Mouse (Mus musculus) B cell, adult 2 months (primary cell): ENCODE data around the gene Mob1b.

Experiments used
- DNase-seq, 2 experiments: peaks; one replicate each; pipeline ENCODE4 v3.0.0; 2022

Gene Mob1b

GRCm38 (mm10) chr5:88790675-88791074 is 70.0 kb downstream of the Mob1b start:
- no peak for DNase-seq

- DNase-seq = peak; percentile 53 to 60
Observed at GRCm38 (mm10) chr5:88791256-88792245, 70.9 kb downstream of the Mob1b start.

- DNase-seq = no peak
Observed at GRCm38 (mm10) chr5:88793676-88794075, 73.0 kb downstream of the Mob1b start.

- no peak for DNase-seq
Observed at GRCm38 (mm10) chr5:88795910-88796584, 75.4 kb downstream of the Mob1b start.

- no peak for DNase-seq
Observed at GRCm38 (mm10) chr5:88796588-88796987, 75.9 kb downstream of the Mob1b start.

GRCm38 (mm10) chr5:88797121-88797520 is 76.5 kb downstream of the Mob1b start:
- DNase-seq = no peak

- DNase-seq = no peak
Observed at GRCm38 (mm10) chr5:88805616-88806015, 85.0 kb downstream of the Mob1b start.

GRCm38 (mm10) chr5:88806278-88806677 is 85.6 kb downstream of the Mob1b start:
- DNase-seq = no peak

GRCm38 (mm10) chr5:88807342-88807741 is 86.7 kb downstream of the Mob1b start:
- no peak for DNase-seq

GRCm38 (mm10) chr5:88813188-88813587 is 92.5 kb downstream of the Mob1b start:
- no peak for DNase-seq
